Mouse (Mus musculus) myocyte (in vitro differentiated cells): ENCODE measurements at regions not wholly inside any gene's neighbourhood (a gene's known extent, or its start where the extent isn't known, plus 50 kb on each side); places are given as distances from the start of the nearest gene placed in this dataset.
A peak's percentile ranks its signal among the peaks of the same experiment; 100 is the strongest.

Source experiments
- H3K27me3 ChIP-seq: one replicate; pipeline ENCODE4 v1.6.1; 2011; ENCODE audit not compliant: control insufficient read depth, insufficient read depth, insufficient read length
- H3K36me3 ChIP-seq: one replicate; pipeline ENCODE4 v1.6.1; 2011; ENCODE audit not compliant: control insufficient read depth, insufficient read depth
- H3K4me2 ChIP-seq: one replicate; pipeline ENCODE4 v1.6.1; 2011; ENCODE audit warnings: low read depth, control low read depth
- H3K4me3 ChIP-seq: one replicate; pipeline ENCODE4 v1.5.1; 2011; ENCODE audit warnings: mild to moderate bottlenecking, control low read depth, moderate library complexity
- H3K79me2 ChIP-seq: one replicate; pipeline ENCODE4 v1.6.1; 2011; ENCODE audit not compliant: control insufficient read depth, insufficient read depth
- H3ac ChIP-seq: one replicate; pipeline ENCODE4 v1.6.1; 2011; ENCODE audit not compliant: control insufficient read depth, insufficient read length
- CEBPB ChIP-seq: IDR thresholded peaks from 2 replicates; pipeline ENCODE4 v1.6.1; 2011; ENCODE audit warnings: mild to moderate bottlenecking, moderate library complexity; ENCODE audit not compliant: poor library complexity, insufficient read depth, severe bottlenecking
- E2F4 ChIP-seq: IDR thresholded peaks from one replicate; pipeline ENCODE4 v1.6.1; 2011; ENCODE audit warnings: mild to moderate bottlenecking, control low read depth, moderate library complexity; ENCODE audit not compliant: insufficient read depth
- MAX ChIP-seq: IDR thresholded peaks from one replicate; pipeline ENCODE4 v1.6.1; 2011; ENCODE audit warnings: low read depth, mild to moderate bottlenecking, control low read depth
- MYOD1 ChIP-seq, 3 experiments: IDR thresholded peaks; one replicate each; pipeline ENCODE4 v1.6.1; 2011; ENCODE audit warnings: control low read depth in 2 of 3, low read depth in 2 of 3, mild to moderate bottlenecking in 2 of 3, moderate library complexity in 1 of 3; ENCODE audit not compliant: insufficient read length in 2 of 3, control insufficient read depth in 1 of 3
- MYOG ChIP-seq, 3 experiments: IDR thresholded peaks; one replicate each; pipeline ENCODE4 v1.6.1; 2011; ENCODE audit warnings: control low read depth in 2 of 3, low read depth in 2 of 3, mild to moderate bottlenecking in 2 of 3; ENCODE audit not compliant: insufficient read length in 2 of 3, control insufficient read depth in 1 of 3, insufficient read depth in 1 of 3
- POLR2A ChIP-seq: IDR thresholded peaks from one replicate; pipeline ENCODE4 v1.6.1; 2011; ENCODE audit warnings: low read depth, mild to moderate bottlenecking, control low read depth, moderate library complexity; ENCODE audit not compliant: insufficient read length
- POLR2AphosphoS2 ChIP-seq: IDR thresholded peaks from one replicate; pipeline ENCODE4 v1.6.1; 2011; ENCODE audit warnings: low read depth, control low read depth; ENCODE audit not compliant: insufficient read length
- REST ChIP-seq: IDR thresholded peaks from one replicate; pipeline ENCODE4 v1.6.1; 2011; ENCODE audit warnings: mild to moderate bottlenecking, control low read depth, moderate library complexity; ENCODE audit not compliant: insufficient read depth, insufficient read length
- SRF ChIP-seq: IDR thresholded peaks from one replicate; pipeline ENCODE4 v1.6.1; 2011; ENCODE audit warnings: low read depth; ENCODE audit not compliant: control insufficient read depth, insufficient read length
- TCF12 ChIP-seq: IDR thresholded peaks from one replicate; pipeline ENCODE4 v1.6.1; 2011; ENCODE audit warnings: mild to moderate bottlenecking, control low read depth; ENCODE audit not compliant: poor library complexity, insufficient read depth, severe bottlenecking
- TCF3 ChIP-seq: IDR thresholded peaks from one replicate; pipeline ENCODE4 v1.6.1; 2011; ENCODE audit warnings: low read depth, control low read depth; ENCODE audit not compliant: insufficient read length
- USF1 ChIP-seq: IDR thresholded peaks from one replicate; pipeline ENCODE4 v1.6.1; 2011; ENCODE audit warnings: low read depth, mild to moderate bottlenecking, control low read depth, moderate library complexity

DNA sequence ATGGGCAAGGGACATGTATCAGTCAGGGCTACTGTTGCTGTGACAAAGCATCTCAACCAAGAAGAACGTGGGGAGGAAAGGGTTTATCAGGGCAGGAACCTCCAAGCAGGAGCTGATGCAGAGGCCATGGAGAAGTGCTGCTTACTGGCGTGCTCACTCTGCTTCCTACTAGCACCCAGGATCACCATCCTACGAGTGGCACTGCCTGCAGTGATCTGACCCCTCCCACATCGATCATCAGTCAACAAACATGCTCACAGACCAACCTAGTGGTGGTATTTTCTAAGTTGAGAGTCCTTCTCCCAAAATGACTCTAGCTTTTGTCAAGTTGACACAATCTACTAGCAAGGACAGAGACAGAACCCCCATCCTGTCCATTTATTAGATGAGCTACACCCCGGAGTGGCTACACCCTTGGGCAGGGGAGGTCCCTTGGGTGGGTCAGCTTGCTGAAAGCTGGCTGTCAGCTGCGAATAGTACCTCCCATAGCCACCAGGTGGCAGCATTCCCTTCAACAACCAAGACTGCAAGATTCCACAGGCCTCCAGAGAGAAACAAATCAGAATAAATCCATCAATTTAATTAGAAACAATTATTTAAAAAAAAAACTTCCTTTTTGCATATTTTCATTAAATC is 99.9 kb upstream of the Ralgapa2 start:
- Histone ChIP-seq H3K36me3 (no peaks in the 10 kb centered on the region), H3K27me3 (peaks cover 1% of the 10 kb centered on the region), H3ac (no peak overlapping the region), H3K4me2 (no peak overlapping the region), H3K79me2 (no peaks in the 10 kb centered on the region), H3K4me3 (no peak overlapping the region)
- TF ChIP-seq CEBPB: no peak

DNA sequence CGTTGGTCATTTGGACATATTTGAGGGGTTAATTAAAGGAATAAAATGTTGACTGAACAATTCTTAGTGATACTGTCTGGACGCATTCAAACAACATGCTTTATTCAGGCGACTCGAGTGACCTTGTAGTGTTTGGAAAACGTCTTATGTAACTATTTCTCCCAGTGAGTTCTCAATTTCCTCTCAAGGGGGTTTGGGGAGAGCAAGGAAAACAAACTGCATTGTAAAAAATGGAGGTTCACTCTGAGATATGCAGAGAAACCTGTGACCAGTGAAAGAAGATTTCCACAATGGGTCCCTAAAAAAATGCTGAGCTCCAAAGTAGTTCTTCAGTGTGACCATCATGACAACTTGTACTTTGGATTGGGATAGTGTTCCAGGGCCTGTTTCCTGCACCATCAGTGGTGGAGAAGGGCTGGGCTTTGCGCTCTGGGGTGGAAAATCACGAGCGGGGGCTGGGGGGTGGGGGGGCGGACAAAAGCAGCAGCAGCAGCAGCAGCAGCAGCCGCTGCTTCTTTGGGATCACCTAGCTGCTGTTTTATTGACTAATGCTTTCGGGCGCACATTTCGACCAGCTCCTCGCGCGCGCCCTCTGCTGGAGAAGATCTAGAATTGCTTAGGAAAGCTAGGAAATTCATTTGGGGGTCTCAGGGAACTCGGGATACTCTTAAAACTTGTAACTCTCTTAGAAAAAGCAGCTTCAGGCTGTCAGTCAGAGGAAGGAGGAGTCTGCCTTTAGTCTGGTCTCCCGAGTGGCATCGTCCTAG is 100.6 kb upstream of the Ralgapa2 start:
- TF ChIP-seq MAX (no peak), MYOG (IDR thresholded peaks at IDR 0.05; ENCODE audit: control insufficient read depth in 1 of 3, insufficient read depth in 1 of 3, insufficient read length in 2 of 3, low read depth in 2 of 3) (no peak), REST (no peak), POLR2A (no peak), SRF (no peak), USF1 (no peak), CEBPB (no peak), E2F4 (no peak), TCF12 (no peak), POLR2AphosphoS2 (no peak), MYOD1 (IDR thresholded peaks at IDR 0.05; ENCODE audit: control insufficient read depth in 1 of 3, insufficient read length in 2 of 3, low read depth in 2 of 3) (no peak), TCF3 (no peak)
- H3ac ChIP-seq: no peak overlapping the region
- no peak overlapping the region for H3K4me3 ChIP-seq
- peaks cover 8% of the 10 kb centered on the region for H3K27me3 ChIP-seq
- H3K4me2 ChIP-seq: peak overlapping the region; percentile 52
- H3K36me3 ChIP-seq: no peaks in the 10 kb centered on the region
- no peaks in the 10 kb centered on the region for H3K79me2 ChIP-seq

- H3K4me2 ChIP-seq: no peak overlapping the region
- no peak overlapping the region for H3K4me3 ChIP-seq
- no peak overlapping the region for H3ac ChIP-seq
- no peaks in the 10 kb centered on the region for H3K79me2 ChIP-seq
- TF ChIP-seq E2F4: no peak
- TF ChIP-seq MYOG (IDR thresholded peaks at IDR 0.05; ENCODE audit: control insufficient read depth in 1 of 3, insufficient read depth in 1 of 3, insufficient read length in 2 of 3, low read depth in 2 of 3): no peak
- no peak for TF ChIP-seq CEBPB
- no peak for TF ChIP-seq MYOD1 (IDR thresholded peaks at IDR 0.05; ENCODE audit: control insufficient read depth in 1 of 3, insufficient read length in 2 of 3, low read depth in 2 of 3)
- no peak for TF ChIP-seq TCF3
- no peak for TF ChIP-seq POLR2AphosphoS2
- peaks cover 15% of the 10 kb centered on the region for H3K27me3 ChIP-seq
- H3K36me3 ChIP-seq: no peaks in the 10 kb centered on the region
Measured at GRCm38 (mm10) chr2:146621167-146621566, 109.0 kb upstream of the Ralgapa2 start.

- Histone ChIP-seq H3K4me2 (no peak overlapping the region), H3K36me3 (no peaks in the 10 kb centered on the region), H3K4me3 (no peak overlapping the region), H3K79me2 (no peaks in the 10 kb centered on the region), H3K27me3 (peaks cover 7% of the 10 kb centered on the region), H3ac (no peak overlapping the region)
- TF ChIP-seq MYOG (IDR thresholded peaks at IDR 0.05; ENCODE audit: control insufficient read depth in 1 of 3, insufficient read depth in 1 of 3, insufficient read length in 2 of 3, low read depth in 2 of 3) (no peak), E2F4 (no peak), MYOD1 (IDR thresholded peaks at IDR 0.05; ENCODE audit: control insufficient read depth in 1 of 3, insufficient read length in 2 of 3, low read depth in 2 of 3) (no peak), CEBPB (no peak), SRF (no peak)
Measured at GRCm38 (mm10) chr2:146623052-146623451, 110.9 kb upstream of the Ralgapa2 start.

GRCm38 (mm10) chr2:146624207-146624606 is 112.1 kb upstream of the Ralgapa2 start:
- no peak overlapping the region for H3K4me3 ChIP-seq
- no peaks in the 10 kb centered on the region for H3K79me2 ChIP-seq
- H3ac ChIP-seq: no peak overlapping the region
- H3K36me3 ChIP-seq: no peaks in the 10 kb centered on the region
- no peak for TF ChIP-seq E2F4
- no peak for TF ChIP-seq CEBPB
- no peak for TF ChIP-seq TCF3
- TF ChIP-seq USF1: no peak
- no peak for TF ChIP-seq MAX
- no peak for TF ChIP-seq TCF12
- TF ChIP-seq MYOD1 (IDR thresholded peaks at IDR 0.05; ENCODE audit: control insufficient read depth in 1 of 3, insufficient read length in 2 of 3, low read depth in 2 of 3): no peak
- TF ChIP-seq REST: no peak
- TF ChIP-seq MYOG (IDR thresholded peaks at IDR 0.05; ENCODE audit: control insufficient read depth in 1 of 3, insufficient read depth in 1 of 3, insufficient read length in 2 of 3, low read depth in 2 of 3): no peak
- peaks cover 7% of the 10 kb centered on the region for H3K27me3 ChIP-seq
- no peak overlapping the region for H3K4me2 ChIP-seq
